Mouse (Mus musculus): ENCODE results near the gene Akap17b. TPM values are rescaled to one million over a fixed set of nuclear protein-coding genes. Genes with fewer than 3 reads are reported as not detected.
A peak's percentile ranks its signal among the peaks of the same experiment; 100 is the strongest.
"Not testable (repeated sequence)": the region's sequence is repeated elsewhere in the genome, so short reads cannot be mapped to it uniquely, and the experiment has no call there.

The Akap17b gene
- polyA plus RNA-seq, 1 experiment from 2014 or later: 3.1 TPM

DNA sequence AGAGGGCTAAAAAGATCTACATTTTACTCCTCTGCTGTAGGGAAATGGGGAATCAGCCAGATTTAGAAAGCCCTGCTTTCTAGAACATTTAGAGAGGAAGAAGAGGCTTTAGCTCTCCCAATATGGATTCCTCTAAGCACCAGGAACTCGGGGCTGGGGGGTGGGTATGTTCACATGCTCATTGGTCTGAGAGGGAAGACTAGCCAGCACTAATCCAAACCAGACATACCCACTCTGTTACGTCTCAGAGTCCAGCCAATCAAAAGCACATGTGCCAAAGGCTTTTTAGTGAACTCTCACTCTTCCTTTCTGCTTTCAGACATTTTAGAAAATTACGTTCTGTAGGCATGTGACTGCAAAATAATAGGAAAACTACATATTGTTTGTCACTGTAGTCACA, 45.5 kb downstream of the Akap17b start:
- 0 out of 2 replicates have a peak, but pooled peaks have one; percentile 52 for ATAC-seq (ENCODE audit: low FRiP score, low read depth)
- Histone ChIP-seq H3K4me1 (peaks cover 7% of the 10 kb centered on the region; the same call in 1 of the 2 replicates), H3K27ac (0 out of 2 replicates have a peak overlapping the region, but pooled peaks have one; percentile 79), H3K27me3 (no peaks in the 10 kb centered on the region), H3K4me2 (replicated peaks) (peak overlapping the region; percentile 64), H3K9me3 (no peaks in the 10 kb centered on the region), H3K4me3 (peak overlapping the region; percentile 67), H3K36me3 (peaks cover 21% of the 10 kb centered on the region; the same call in 1 of the 2 replicates), H3K9ac (peak overlapping the region; percentile 83)
- 24% methylated on average over 3 of the region's 3 CpGs for WGBS

DNA sequence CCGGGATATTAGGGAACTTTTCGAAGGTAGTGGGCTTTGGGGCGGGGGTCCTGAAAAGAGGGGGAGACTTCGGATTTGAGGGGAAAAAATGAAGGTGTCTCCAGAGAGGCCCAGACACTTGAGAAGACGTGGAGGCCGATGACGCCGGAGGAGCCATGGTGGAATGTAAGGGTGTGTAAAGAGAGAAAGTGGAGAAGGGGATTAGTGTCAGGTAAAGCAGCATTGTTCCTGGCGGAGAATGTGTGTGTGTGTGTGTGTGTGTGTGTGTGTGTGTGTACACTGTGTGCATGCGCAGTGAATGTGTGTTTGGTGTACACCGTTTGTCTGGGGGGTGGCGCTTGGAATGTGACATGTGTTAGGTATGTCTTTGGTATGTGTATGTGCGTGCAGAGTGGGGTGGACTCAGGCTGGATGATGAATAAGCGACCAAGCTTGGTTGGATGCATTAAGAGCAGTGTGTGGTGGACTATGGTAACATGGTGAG, 46.3 kb downstream of the Akap17b start:
- no peaks in the 10 kb centered on the region for H3K27me3 ChIP-seq
- no peaks in the 10 kb centered on the region for H3K9me3 ChIP-seq
- peak overlapping the region; percentile 83 for H3K9ac ChIP-seq
- peak; percentile 43 for ATAC-seq (ENCODE audit: low FRiP score, low read depth)
- peak overlapping the region; percentile 67 for H3K4me3 ChIP-seq
- peak overlapping the region; percentile 79; the same call in 1 of the 2 replicates for H3K27ac ChIP-seq
- WGBS: 27% methylated on average over 14 of the region's 14 CpGs
- peaks cover 7% of the 10 kb centered on the region; the same call in 1 of the 2 replicates for H3K4me1 ChIP-seq
- H3K4me2 ChIP-seq (replicated peaks): peak overlapping the region; percentile 64
- peaks cover 13% of the 10 kb centered on the region; the same call in 1 of the 2 replicates for H3K36me3 ChIP-seq

DNA sequence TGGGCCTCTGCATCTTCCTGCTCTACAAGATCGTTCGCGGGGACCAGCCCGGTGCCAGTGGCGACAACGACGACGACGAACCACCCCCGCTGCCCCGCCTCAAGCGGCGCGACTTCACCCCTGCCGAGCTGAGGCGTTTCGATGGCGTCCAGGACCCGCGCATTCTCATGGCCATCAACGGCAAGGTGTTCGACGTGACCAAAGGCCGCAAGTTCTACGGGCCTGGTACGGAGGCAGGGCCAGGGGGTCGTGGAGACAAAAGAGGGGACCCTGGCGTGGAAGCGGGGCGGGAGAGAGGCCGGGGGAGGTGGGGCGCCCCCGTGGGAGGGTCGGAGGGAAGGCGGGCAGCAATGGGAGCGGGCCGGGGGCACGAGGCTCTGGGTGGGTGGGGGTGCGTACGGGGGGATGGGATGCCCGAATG, 46.8 kb downstream of the Akap17b start:
- Histone ChIP-seq H3K4me1 (peaks cover 7% of the 10 kb centered on the region; the same call in 1 of the 2 replicates), H3K27ac (peak overlapping the region; percentile 79), H3K4me2 (replicated peaks) (peak overlapping the region; percentile 64), H3K4me3 (peak overlapping the region; percentile 67), H3K36me3 (peaks cover 8% of the 10 kb centered on the region; the same call in 1 of the 2 replicates), H3K9ac (peak overlapping the region; percentile 83), H3K9me3 (no peaks in the 10 kb centered on the region), H3K27me3 (no peaks in the 10 kb centered on the region)
- ATAC-seq (ENCODE audit: low FRiP score, low read depth): peak; percentile 39
- WGBS: 22% methylated on average over 39 of the region's 41 CpGs

DNA sequence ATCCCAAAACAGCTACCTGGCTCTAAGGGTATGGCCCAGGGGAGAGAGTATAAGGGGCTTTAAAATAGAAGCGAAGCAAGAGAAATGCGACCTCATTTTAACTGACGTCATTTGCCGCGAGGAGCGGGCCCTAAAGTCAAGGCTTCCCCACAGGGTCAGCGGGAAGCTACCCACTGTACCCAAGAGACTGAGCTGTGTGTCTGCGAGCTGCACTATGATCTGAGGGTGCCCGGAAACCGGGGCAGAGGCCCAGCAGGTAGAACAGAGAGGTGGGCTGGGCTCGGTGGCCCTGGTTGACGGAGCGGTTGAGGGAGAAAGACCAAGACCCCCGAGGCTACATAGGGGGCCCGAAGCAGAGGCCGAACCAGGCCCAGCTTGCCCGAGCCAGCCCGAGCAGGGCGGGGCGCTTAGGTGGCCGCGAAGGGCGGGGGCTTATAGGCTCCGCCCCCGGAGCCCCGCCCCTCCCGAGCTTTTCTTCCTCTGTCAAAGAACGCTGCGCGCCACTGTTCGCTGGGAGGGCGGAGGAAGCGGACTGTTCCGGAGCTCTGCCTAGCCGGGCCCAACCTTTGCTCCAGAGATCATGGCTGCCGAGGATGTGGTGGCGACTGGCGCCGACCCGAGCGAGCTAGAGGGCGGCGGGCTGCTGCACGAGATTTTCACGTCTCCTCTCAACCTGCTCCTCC, 47.3 kb downstream of the Akap17b start, which contains the start of gene Pgrmc1:
Pgrmc1 (plus strand) TSS at position 500 of the 683 bp plus-strand sequence.
- Histone ChIP-seq H3K9me3 (no peaks in the 10 kb centered on the region), H3K4me3 (peak within 1 kb of the TSS; percentile 67), H3K4me2 (replicated peaks) (peak within 1 kb of the TSS; percentile 64), H3K36me3 (peaks cover 7% of the 10 kb centered on the region; the same call in 1 of the 2 replicates), H3K4me1 (peaks cover 7% of the 10 kb centered on the region; the same call in 1 of the 2 replicates), H3K27me3 (no peaks in the 10 kb centered on the region), H3K9ac (peak within 1 kb of the TSS; percentile 83), H3K27ac (peak within 1 kb of the TSS; percentile 79)
- WGBS: 17% methylated on average over 45 of the region's 45 CpGs
- ATAC-seq (ENCODE audit: low FRiP score, low read depth): peak; percentile 90

DNA sequence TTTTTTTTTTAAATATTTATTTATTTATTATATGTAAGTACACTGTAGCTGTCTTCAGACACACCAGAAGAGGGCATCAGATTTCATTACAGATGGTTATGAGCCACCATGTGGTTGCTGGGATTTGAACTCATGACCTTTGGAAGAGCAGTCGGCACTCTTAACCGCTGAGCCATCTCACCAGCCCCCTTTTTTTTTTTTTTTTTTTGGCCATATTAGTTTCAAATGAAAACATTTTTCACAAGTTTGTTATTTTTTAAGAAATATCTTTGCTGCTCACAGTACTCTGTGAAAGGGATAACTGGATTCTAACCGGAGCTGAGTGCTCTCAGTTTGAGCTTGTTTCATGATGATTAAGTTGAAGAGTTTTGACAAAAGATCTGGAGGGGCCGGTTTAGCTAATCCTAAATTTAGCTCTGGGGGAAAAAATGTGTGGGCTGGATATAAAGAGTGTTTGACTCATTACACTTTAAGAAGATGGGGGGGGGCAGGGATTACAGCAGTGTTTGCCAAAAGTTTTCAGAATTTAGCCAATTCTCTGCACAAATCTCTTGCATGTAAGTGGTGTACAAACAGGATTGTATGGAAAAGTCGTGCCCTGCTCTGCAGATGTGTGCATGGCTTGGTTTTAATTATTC, 48.6 kb downstream of the Akap17b start:
- not testable (repeated sequence) for H3K36me3 ChIP-seq; ATAC-seq (ENCODE audit: low FRiP score, low read depth); H3K27ac ChIP-seq; H3K27me3 ChIP-seq; H3K4me2 ChIP-seq (replicated peaks); H3K4me1 ChIP-seq; H3K9ac ChIP-seq; H3K9me3 ChIP-seq; H3K4me3 ChIP-seq
- WGBS: 58% methylated on average over 4 of the region's 5 CpGs

DNA sequence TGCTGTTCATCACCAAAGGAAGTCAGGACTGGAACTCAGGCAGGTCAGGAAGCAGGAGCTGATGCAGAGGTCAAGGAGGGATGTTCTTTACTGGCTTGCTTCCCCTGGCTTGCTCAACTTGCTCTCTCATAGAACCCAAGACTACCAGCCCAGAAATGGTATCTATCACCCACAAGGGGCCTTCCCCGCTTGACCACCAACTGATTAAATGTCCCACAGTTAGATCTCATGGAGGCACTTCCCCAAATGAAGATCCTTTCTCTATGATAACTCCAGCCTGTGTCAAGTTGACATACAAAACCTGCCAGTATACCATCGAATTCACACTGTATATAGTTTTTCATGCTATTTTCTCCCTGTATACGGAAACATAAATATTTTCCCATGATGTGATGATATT, 49.9 kb downstream of the Akap17b start:
- H3K4me2 ChIP-seq (replicated peaks): no peak overlapping the region
- no peaks in the 10 kb centered on the region for H3K27me3 ChIP-seq
- no peak for ATAC-seq (ENCODE audit: low FRiP score, low read depth)
- H3K4me1 ChIP-seq: peaks cover 4% of the 10 kb centered on the region; the same call in 1 of the 2 replicates
- no peak overlapping the region for H3K9ac ChIP-seq
- H3K9me3 ChIP-seq: no peaks in the 10 kb centered on the region
- WGBS: 90% methylated on average over 3 of the region's 3 CpGs
- H3K36me3 ChIP-seq: no peaks in the 10 kb centered on the region
- H3K4me3 ChIP-seq: no peak overlapping the region
- no peak overlapping the region for H3K27ac ChIP-seq

DNA sequence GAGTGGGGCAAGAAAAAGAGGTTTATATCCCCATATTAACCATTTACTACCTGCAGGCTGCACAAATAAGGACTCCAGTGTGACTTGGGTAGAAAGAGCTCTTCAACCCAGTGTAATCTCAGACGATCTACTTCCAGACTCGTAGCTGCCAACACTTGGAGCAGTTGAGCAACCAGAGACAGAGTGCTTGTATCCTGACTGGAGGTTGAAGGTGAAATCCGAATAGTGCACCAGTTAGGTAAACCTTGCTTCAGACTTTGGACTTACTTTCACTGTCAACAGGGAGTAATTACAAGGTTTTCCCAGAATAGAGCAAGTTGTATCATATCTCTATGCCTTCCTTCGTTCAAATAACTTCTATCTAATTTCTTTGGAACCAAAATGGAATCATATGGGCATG, 53.7 kb downstream of the Akap17b start:
- 78% methylated on average over 4 of the region's 4 CpGs for WGBS
- Histone ChIP-seq H3K36me3 (no peaks in the 10 kb centered on the region), H3K4me3 (no peak overlapping the region), H3K27me3 (no peaks in the 10 kb centered on the region), H3K27ac (no peak overlapping the region), H3K9ac (no peak overlapping the region), H3K4me2 (replicated peaks) (no peak overlapping the region), H3K9me3 (no peaks in the 10 kb centered on the region), H3K4me1 (no peaks in the 10 kb centered on the region)
- ATAC-seq (ENCODE audit: low FRiP score, low read depth): no peak

DNA sequence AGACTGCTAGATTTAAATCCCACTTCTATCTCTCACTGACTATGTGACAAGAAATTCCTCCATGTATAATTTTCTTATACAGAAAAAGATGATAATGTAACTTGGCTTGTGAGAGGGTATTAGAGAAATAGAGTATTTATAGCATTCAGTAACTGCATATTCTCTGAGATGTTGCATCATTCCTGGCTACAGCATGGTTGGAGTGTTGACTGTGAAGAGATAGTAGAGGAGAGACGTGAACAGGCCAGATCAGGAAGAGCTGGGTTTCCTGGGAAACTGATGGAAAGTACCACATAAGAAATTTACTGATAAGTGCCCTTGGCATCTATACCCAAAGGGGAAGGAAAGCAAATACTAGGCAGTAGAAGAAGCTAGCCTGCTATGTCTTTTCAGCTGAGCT, 54.1 kb downstream of the Akap17b start:
- Histone ChIP-seq H3K4me3 (no peak overlapping the region), H3K4me2 (replicated peaks) (no peak overlapping the region), H3K9ac (no peak overlapping the region), H3K9me3 (no peaks in the 10 kb centered on the region), H3K27ac (no peak overlapping the region), H3K36me3 (no peaks in the 10 kb centered on the region), H3K4me1 (no peaks in the 10 kb centered on the region), H3K27me3 (no peaks in the 10 kb centered on the region)
- ATAC-seq (ENCODE audit: low FRiP score, low read depth): no peak
- WGBS: 71% methylated on average over 1 of the region's 1 CpGs

DNA sequence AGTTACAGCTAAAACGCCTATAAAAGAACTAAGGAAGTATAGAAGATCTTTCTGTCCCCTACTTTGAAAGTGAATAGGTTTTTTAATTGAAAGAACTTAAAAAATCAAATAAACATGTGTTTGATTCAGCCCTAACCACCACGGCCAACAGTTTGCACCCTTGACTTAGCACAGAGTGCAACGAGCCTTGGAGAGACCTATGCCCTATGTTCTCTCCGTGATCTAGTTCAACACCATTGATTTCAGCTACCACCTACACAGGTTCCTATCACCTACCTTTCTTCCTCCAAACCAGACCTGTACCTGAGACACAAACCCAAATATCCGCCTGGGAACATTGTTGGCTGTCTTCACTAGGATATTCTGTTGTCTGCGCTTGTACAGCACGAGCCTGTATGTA, 54.9 kb downstream of the Akap17b start:
- WGBS: 87% methylated on average over 7 of the region's 7 CpGs
- no peak for ATAC-seq (ENCODE audit: low FRiP score, low read depth)
- Histone ChIP-seq H3K36me3 (no peaks in the 10 kb centered on the region), H3K4me3 (no peak overlapping the region), H3K27ac (no peak overlapping the region), H3K9ac (no peak overlapping the region), H3K27me3 (no peaks in the 10 kb centered on the region), H3K4me2 (replicated peaks) (no peak overlapping the region), H3K4me1 (no peaks in the 10 kb centered on the region), H3K9me3 (no peaks in the 10 kb centered on the region)

DNA sequence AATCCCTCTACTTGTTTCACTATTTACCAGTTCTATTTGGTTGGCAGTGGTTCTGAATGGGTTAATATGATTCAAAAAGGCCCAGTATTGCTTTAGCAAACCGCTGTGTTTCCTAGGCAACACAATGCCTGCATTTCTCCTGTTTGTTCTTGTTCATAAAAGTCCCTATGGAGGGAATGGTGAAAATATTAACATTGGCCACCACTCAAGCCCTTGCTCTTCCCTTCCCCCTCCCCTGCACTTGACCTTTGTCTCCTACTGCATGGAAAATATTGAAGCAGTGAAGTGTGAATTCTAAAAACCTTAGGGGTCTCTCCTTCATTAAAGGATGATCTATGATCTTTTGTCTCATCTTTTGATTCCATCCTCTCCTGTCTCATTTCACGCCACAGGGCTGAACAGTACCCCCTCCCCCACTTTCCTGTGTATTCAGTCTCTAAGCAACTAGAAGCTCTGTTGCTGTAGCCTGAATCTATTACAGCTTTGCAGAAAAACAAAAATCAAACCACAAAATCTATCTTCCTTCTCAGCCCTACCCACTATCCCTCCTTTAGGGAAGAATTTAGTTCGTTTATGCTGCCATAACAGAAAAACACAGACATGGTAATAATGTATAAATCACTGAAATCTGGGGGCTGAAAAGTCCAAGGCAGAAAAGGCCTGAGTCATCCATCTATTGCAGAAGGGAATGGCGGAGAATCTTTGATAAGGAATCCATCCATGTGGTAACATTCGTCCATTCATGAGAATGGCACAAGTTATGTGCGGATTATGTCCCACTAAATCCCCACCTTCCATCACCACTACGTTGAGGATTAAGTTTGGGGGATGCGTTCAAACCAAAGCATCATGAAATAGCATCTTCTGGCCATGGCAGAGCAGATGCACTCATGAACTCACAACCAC, 57.6 kb downstream of the Akap17b start:
- ATAC-seq (ENCODE audit: low FRiP score, low read depth): 0 out of 2 replicates have a peak, but pooled peaks have one; percentile 51
- H3K27ac ChIP-seq: no peak overlapping the region

DNA sequence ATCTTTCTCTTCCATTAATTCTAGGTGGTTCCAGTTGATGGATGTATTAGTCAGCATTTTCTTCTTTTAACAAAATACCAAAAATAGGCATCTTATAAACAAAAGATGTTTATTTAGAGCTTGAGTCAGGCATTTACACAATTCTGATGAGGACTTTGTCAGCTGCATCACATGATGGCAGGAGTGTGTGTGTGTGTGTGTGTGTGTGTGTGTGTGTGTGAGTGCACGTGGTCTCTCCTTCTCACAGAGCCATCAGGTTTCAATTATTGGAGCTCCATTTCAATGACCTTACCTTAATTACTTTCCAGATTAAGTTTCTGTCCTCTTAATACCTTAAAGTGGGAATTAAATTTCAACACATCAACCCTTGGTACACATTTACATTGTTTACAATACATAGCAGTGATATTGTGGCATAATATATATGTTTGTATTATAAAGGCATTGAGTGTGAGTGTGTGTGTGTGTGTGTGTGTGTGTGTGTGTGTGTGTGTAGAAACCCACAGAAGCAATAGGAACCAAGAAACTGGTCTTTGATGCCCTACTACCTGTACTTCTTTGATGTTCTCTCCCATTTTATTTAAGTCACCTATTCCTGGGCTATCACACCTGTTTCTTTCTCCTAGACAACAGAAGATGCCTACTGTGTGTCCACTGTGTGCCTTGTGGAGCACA, 58.4 kb downstream of the Akap17b start:
- ATAC-seq (ENCODE audit: low FRiP score, low read depth): no peak
- Histone ChIP-seq H3K27me3 (no peaks in the 10 kb centered on the region), H3K9ac (no peak overlapping the region), H3K4me1 (no peaks in the 10 kb centered on the region), H3K36me3 (no peaks in the 10 kb centered on the region), H3K27ac (no peak overlapping the region), H3K9me3 (no peaks in the 10 kb centered on the region), H3K4me2 (replicated peaks) (no peak overlapping the region), H3K4me3 (no peak overlapping the region)
- WGBS: 33% methylated on average over 1 of the region's 1 CpGs

More for the DNA sequence above, 57.6 kb downstream of the Akap17b start:
- Histone ChIP-seq H3K4me2 (replicated peaks) (no peak overlapping the region), H3K27me3 (no peaks in the 10 kb centered on the region), H3K4me3 (no peak overlapping the region), H3K9ac (no peak overlapping the region), H3K4me1 (no peaks in the 10 kb centered on the region), H3K9me3 (no peaks in the 10 kb centered on the region), H3K36me3 (no peaks in the 10 kb centered on the region)
- 71% methylated on average over 8 of the region's 8 CpGs for WGBS
